Mouse (Mus musculus): ENCODE measurements at regions not wholly inside any gene's neighbourhood (a gene's known extent, or its start where the extent isn't known, plus 50 kb on each side); places are given as distances from the start of the nearest gene placed in this dataset.

DNA sequence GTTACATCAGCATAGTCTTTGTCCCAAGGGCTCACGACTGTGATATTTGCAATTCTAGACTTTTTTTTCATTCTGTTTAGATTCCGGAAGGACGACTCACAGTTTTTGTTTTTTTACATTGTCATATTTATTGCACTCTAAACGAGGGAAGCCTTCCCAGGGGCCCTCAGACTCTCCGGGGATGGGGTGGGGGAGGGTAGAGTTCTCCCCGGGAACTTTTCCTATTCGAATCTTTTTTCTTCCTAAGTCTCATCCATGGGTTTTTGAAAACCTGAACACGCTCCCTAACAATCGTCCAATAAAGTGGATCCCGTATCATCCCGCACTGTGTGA is 73.9 kb upstream of the Sall4 start:
- no peak for TF ChIP-seq POLR2A (IDR thresholded peaks at IDR 0.05; ENCODE audit: control insufficient read depth in 1 of 2, insufficient read depth in 1 of 2, low read depth in 1 of 2, low read length in 2 of 2, poor library complexity in 1 of 2)
- TF ChIP-seq CHD2 (IDR thresholded peaks at IDR 0.05; ENCODE audit: low read length), result no peak
- no peak for TF ChIP-seq BHLHE40 (IDR thresholded peaks at IDR 0.05; ENCODE audit: borderline replicate concordance, low read depth, low read length)
- TF ChIP-seq POLR2AphosphoS5 (IDR thresholded peaks at IDR 0.05; ENCODE audit: borderline replicate concordance, low read depth, low read length), result no peak
- no peak for TF ChIP-seq MAX (IDR thresholded peaks at IDR 0.05; ENCODE audit: low read length)
- TF ChIP-seq ELF1 (IDR thresholded peaks at IDR 0.05; ENCODE audit: low read depth, low read length), result no peak

All from MEL (cell line).